Mouse (Mus musculus) right cerebral cortex, adult 2 months (tissue): ENCODE results near the gene Ick.
"Not testable (repeated sequence)": the region's sequence is repeated elsewhere in the genome, so short reads cannot be mapped to it uniquely, and the experiment has no call there.

Source experiments
- DNase-seq, 2 experiments: peaks; one replicate each; pipeline ENCODE4 v3.0.0; 2021 to 2022; ENCODE audit warnings: low spot score in 2 of 2

Gene Ick

GRCm38 (mm10) chr9:78108796-78109239 is at the start of gene Ick, which contains the start of gene Fbxo9:
Gene Ick (plus strand): TSS chr9:78109192.
Gene Fbxo9 (minus strand): TSS chr9:78109065.
- DNase-seq = peak; percentile 91 to 92

GRCm38 (mm10) chr9:78059525-78060120 is 49.4 kb upstream of the Ick start:
- DNase-seq = no peak

GRCm38 (mm10) chr9:78062392-78062791 is 46.6 kb upstream of the Ick start:
- DNase-seq = no peak

GRCm38 (mm10) chr9:78064121-78064520 is 44.9 kb upstream of the Ick start:
- no peak for DNase-seq

- no peak for DNase-seq
These were observed 38.5 kb upstream of the Ick start for GRCm38 (mm10) chr9:78070496-78070895.

DNA sequence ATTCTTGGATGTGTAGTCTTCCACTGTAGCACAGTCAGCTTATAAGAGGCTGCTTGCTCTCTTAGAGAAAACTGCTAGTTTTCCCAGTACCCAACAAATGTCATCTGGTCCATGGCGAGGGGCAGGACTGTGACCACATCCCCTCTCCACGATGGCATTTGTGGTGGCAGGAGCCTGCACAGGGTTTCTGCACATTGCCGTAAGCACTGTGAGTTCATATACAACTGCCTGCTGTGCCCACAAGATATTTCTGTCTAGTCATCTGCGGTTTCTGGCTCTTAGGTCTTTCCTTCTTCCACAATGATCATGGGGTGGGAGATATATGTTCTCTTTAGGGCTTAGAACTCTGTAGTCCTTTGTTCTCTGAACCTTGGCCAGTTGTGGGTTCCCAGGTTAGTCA is 37.4 kb upstream of the Ick start:
- no peak for DNase-seq

DNA sequence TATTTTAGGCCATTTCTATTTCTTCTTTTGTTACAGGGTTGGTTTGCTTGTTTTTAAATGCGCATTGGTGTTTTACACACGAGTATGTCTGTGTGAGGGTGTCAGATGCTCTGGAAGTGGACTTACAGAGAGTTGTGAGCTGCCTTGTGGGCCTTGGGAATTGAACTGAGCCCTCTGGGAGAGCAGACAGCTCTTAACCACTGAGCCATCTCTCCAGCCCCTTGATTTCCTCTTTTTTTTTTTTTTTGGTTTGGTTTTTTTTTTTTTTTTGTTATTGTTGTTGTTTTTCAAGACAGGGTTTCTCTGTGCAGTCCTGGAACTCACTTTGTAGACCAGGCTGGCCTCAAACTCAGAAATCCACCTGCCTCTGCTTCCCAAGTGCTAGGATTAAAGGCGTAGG is 35.7 kb upstream of the Ick start:
- DNase-seq = not testable (repeated sequence)

GRCm38 (mm10) chr9:78073713-78074340 is 35.2 kb upstream of the Ick start:
- no peak for DNase-seq

DNA sequence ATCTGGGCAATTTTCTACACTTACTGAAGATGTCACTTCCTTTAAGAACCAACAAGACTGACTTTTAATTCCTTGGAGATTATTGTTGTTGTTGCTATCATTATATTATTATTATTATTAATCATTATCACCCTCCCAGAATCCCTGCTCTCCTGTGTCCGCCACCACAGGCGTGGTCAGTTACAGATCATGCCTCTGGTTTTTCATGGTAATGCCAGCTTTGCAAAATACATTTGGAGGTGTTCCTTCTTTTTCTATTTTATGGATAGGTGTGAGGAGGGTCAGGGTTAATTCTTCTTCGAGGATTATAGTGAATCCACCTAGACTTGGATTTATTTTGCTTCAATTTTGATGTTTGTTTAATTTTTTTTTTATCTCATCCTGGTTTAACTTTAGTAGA is 33.7 kb upstream of the Ick start:
- DNase-seq = no peak

DNA sequence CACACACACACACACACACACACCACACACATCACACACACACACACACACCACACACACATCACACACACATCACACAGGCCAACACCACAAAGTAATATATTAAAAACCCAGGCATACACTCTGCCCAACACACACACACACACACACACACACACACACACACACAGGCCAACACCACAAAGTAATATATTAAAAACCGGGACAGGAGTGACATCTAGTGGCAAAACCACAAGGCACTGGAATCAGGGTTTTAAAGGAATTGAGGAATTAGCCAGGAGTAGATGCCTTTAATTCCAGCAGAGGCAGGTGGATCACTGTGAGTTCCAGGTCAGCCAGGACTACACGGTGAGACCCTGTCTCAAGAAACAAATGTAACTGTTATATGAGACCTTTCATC is 30.8 kb upstream of the Ick start:
- DNase-seq = peak; percentile 14 to 20

GRCm38 (mm10) chr9:78081835-78082234 is 27.2 kb upstream of the Ick start:
- no peak for DNase-seq

DNA sequence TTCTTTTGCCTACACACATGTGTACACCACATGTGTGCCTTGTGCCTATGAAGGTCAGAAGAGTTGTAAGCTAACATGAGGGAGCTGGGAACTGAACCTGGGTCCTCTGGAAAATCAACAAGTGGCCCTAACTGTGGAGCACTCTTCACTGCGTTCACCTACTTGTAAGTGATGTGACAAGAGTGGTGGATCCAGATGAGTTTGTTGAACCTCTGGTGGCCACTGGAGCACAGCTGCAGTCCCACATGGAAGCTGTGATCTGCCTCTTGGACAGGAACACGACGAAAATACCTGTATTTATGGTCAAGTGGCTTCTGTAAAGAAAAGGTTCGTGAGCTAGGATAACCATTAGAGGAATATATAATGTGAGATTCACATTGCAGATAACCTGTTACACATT is 24.7 kb upstream of the Ick start:
- DNase-seq = no peak

DNA sequence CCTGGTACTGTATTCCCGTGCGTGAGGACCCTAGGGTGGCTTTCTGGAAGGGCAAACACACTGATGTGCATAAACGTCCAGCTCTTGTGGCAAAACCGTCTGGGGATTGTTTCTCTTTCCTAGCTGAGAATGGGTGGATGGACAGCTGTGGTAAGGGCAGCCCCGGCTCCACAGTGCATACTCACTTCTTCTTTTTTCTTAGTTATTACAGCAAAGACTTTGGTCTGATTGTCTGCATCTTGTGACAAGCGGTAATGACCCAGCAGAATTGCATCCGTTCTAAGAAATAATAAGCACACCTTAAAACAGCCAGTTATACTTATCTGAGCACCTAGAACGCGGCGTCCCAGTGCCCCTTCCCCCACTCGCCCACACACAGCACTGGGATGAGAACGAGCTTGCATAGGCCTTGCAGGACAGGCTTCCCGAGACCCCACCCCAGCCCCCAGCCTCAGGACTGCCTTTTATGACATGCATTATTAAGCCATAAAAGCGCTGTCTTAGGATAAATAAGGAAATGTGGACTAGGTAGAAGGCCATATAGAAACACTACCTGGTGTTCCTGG is 23.2 kb upstream of the Ick start:
- no peak for DNase-seq

DNA sequence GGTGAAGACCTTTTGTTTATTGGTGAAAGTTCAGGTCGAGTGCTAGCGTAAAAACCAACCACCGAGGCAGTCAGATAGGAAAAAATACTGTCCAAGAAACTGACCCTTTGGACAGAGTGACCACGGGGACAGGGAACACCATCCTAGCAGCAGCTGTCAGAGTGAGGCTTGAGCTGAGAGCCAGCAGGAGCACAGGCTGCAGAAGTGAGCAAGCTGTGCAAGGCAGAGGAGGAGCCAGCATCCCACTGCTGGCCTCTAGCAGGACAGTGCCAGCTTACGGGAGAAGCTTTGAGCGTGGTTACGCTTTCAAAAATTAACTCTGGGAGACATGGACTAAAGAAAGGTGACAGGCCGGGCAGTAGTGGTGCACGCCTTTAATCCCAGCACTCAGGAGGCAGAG is 21.2 kb upstream of the Ick start:
- no peak for DNase-seq

DNA sequence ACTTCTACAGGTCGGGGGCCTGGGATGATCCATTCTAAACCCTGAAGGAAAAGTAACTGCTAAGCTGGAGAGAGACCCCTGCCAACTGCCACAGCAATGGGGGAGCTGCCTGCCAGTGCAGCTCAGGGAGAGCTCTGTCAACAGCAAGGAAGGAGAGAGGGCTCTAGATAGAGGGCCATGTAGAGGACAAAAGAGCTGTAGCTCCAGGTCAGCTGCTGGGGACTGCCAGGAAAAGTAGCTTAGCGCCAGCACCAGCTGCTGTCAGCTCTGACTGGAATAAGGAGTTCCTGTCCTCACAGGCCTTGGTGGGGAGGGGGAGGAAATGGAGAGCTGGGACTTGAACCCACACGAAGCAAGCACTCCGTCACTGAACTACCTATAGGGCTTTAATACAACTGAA is 20.5 kb upstream of the Ick start:
- DNase-seq = no peak

DNA sequence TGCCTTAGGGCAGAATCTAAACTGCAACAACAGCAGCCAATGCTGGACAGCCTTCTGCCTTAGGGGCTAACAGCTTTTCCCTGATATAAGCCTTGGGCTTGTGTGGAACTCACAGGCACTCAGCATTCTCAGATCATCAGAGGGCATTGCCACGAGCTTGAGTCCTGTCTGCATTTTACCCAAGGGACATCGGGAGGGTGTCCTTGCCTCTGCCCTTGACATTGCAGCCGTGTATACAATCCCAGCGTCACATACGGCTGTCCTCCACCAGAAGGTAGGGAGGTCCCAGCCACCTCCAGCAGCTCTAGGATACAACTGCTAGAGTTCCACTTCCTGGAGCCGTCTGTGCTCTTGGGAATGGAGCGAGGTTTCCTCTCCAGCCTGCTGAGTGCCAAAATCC is 20.0 kb upstream of the Ick start:
- no peak for DNase-seq

- no peak for DNase-seq
These were observed 19.1 kb upstream of the Ick start for GRCm38 (mm10) chr9:78089906-78090305.

DNA sequence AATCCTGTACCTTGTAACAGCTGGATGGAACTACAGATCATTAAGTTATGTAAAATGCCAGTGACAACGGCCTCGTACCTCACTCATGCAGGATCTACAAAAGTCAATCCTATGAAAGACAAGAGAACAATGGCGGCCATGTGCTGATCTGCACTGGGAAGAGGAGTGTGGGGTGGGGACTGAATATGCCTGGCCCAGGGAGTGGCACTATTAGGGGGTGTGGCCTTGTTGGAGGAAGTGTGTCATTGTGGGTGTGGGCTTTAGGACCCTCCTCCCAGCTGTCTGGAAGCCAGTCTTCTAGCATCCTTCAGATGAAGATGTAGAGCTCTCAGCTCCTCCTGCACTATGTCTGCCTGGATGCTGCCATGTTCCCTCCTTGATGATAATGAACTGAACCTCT is 18.4 kb upstream of the Ick start:
- no peak for DNase-seq

- DNase-seq = no peak
These were observed 13.3 kb upstream of the Ick start for GRCm38 (mm10) chr9:78095686-78096085.

DNA sequence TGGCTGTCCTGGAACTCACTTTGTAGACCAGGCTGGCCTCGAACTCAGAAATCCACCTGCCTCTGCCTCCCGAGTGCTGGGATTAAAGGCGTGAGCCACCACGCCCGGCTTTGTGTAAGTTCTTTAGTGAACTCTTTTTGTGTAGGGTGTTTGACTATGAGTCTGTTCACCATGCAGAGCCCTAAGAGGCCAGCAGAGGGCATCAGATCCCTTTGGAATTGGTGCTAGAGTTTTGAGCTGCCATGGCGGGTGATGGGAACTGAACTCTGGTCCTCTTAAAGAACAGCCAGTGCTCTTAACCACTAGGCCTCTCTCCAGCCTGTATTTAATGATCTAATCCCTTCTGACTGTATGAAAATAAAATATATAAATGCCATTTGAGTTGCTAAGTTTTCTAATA is 12.6 kb upstream of the Ick start:
- DNase-seq = no peak

DNA sequence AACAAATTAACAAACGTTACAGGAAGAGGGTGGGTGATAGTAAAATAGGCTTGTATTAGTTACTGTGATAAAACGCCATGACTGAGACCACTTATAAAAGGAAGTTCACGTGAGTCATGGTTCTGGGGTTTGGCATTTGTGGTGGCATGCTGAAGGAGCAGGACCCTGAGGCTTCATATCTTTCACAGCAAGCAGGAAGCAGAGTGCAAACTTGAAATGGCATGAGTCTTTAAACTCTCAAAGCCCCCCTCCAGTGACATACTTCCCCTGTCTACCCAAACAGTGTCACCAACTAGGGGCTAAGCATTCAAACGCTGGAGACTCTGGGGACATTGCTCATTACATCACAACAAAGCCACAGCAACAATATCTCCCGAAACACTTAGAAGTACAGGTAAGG is 8.0 kb upstream of the Ick start:
- DNase-seq = no peak

DNA sequence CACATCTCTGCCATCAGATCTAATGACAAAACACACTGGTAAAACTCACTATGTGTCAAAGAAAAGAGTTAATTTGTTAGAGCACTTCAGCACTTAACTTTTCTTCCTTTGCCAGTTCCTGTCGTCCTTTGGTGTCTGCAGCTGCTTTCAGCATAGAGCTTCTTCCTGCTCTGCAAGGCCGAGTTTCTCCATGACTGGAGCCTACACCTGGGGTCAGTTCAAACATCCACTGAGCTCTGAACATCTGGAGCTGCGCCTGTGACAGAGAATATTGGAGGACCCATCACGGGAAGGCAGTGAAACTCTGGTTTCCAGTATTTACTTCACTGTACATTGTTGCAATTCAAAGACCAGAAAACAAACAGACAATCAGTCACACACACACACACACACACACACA is 7.6 kb upstream of the Ick start:
- DNase-seq = no peak

- DNase-seq = no peak
These were observed 4.9 kb upstream of the Ick start for GRCm38 (mm10) chr9:78103965-78104560.
